Mouse (Mus musculus) bone marrow macrophage, adult 2 months (primary cell): Measurements from ENCODE around the gene Lrba. TPM values are rescaled to one million over a fixed set of nuclear protein-coding genes. Genes with fewer than 3 reads are reported as not detected.

Source experiments
- H3K27ac ChIP-seq: 2 replicates; pipeline ENCODE4 v1.5.1; 2012; ENCODE audit warnings: low read depth, low read length; ENCODE audit not compliant: insufficient read depth
- H3K4me1 ChIP-seq: 2 replicates; pipeline ENCODE4 v1.6.1; 2012; ENCODE audit warnings: low read length; ENCODE audit not compliant: control insufficient read depth, insufficient read depth
- H3K4me3 ChIP-seq: 2 replicates; pipeline ENCODE4 v1.5.1; 2012; ENCODE audit warnings: mild to moderate bottlenecking, low read length, moderate library complexity; ENCODE audit not compliant: insufficient read depth
- CTCF ChIP-seq: IDR thresholded peaks from 2 replicates; pipeline ENCODE4 v1.5.1; 2012; ENCODE audit warnings: low read depth, mild to moderate bottlenecking, low read length, moderate library complexity
- POLR2A ChIP-seq: IDR thresholded peaks from 2 replicates; pipeline ENCODE4 v1.6.1; 2012; ENCODE audit warnings: mild to moderate bottlenecking, low read depth, low read length, borderline replicate concordance
- polyA plus RNA-seq: library from polyadenylated mRNA; stranded (reverse); fragments of >200 nt; gene quantifications from 2 replicates; pipeline ENCODE4 v1.2.4, GENCODE M21; 2012; ENCODE audit not compliant: missing spikeins, insufficient read depth, insufficient read length

The Lrba gene
- polyA plus RNA-seq, 1 experiment, result 5.8 TPM

DNA sequence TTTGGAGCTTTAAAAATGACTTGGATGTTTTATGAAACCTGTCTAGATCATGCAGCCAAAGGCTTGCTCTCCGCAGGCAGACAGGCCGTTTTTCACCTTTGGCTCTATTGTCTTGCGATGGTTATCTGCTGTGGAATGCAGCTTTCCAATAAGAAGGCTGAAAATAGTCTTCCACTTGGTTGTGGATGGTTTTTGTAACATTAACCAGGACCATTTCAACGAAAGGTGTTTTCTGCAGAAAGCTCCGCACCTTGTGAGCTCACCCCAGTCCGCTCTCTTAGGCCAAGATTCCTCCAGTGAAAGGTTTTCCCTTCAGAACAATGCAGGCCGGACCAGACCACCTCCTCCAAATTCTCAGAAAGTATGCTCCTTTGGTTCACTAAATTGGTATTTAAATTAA, 536.0 kb downstream of the Lrba start:
- peaks cover 10% of the 10 kb centered on the region for H3K4me1 ChIP-seq
- H3K4me3 ChIP-seq, result no peak overlapping the region
- H3K27ac ChIP-seq, result no peak overlapping the region
- TF ChIP-seq CTCF (no peak), POLR2A (no peak)

DNA sequence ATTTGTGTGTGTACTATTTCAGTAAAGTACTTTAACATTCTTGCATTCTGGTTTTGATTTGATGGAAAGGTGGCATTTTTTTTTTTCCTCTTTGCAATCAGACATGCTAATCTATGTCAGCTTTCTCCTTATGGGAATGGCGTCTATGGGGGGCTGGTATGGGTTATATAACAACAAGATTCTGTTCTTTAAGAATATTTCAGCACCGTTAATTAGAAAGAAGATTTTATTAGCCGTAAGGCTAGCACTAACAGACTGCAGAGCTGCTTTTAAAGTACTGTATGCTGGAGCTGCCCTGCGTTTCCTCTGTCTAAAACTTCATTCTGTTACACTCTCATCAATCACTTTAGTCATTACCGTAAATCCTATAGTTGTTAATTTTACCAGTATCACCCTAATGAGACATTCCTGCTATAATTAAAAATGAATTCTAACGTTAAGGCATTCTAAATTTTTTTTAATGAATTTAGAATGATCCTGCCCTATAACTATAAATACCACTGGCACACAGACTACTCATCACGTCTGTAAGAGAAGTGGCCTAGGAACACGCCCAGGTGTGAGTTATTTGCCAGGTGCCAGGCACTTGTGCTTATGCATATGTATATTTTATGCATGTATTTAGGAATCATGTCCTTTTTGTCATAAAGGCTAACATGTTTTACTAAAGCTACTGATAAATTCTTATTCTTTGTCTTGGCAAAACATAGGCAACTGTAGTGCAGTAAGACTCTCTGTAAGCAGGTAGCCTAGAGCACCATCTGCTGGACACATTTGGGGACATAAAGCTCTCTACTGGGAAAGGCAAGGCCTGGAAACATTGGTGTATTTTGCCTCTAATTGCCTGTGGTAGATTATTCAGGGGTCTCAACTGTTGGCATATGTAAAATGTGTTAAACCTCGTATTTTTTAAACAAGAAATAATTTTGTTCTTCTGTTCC, 536.9 kb downstream of the Lrba start:
- TF ChIP-seq POLR2A, result no peak
- TF ChIP-seq CTCF, result no peak
- Histone ChIP-seq H3K27ac (no peak overlapping the region), H3K4me3 (no peak overlapping the region), H3K4me1 (peaks cover 10% of the 10 kb centered on the region)

DNA sequence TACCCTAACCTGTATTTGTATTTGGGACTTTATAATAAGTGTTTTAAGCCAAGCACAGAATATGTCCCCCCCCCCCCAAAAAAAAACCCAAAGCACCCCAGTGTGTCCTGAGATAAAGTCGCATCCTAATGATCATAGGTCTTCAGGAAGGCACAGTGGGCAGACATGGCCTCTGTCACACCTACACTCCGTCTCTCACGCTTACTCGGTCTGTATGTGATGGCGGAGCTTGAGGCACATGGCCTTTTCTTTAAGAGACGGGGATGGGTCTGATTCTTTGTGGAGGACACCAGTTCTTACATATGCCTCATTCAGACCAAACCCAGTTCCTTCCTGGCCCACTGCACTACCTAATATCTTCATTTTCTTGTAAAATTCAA, 537.5 kb downstream of the Lrba start:
- H3K4me1 ChIP-seq, result peaks cover 5% of the 10 kb centered on the region
- H3K27ac ChIP-seq, result no peak overlapping the region
- TF ChIP-seq POLR2A (no peak), CTCF (no peak)

DNA sequence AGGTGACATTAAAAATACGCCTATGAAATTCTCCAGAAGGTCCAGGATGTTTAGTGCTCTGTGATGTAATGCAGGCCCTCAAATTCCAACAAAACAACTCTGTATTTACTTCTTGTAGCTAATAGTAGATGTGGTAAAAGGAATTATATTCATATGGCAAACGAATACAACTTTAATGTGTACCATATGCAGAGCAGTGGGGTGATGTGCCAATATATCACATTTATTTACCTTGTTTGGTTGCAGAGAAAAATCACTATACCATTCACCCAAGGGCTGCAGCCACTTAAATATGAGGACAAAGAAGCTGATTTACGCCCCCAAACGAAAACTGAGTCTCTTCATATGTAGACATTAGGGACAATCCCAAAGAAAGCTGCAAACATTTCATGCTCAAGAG, 538.0 kb downstream of the Lrba start:
- Histone ChIP-seq H3K4me1 (peaks cover 2% of the 10 kb centered on the region; the same call in 1 of the 2 replicates), H3K27ac (no peak overlapping the region), H3K4me3 (no peak overlapping the region)
- TF ChIP-seq POLR2A (no peak), CTCF (no peak)

More for the DNA sequence above, 537.5 kb downstream of the Lrba start:
- H3K4me3 ChIP-seq, result no peak overlapping the region

DNA sequence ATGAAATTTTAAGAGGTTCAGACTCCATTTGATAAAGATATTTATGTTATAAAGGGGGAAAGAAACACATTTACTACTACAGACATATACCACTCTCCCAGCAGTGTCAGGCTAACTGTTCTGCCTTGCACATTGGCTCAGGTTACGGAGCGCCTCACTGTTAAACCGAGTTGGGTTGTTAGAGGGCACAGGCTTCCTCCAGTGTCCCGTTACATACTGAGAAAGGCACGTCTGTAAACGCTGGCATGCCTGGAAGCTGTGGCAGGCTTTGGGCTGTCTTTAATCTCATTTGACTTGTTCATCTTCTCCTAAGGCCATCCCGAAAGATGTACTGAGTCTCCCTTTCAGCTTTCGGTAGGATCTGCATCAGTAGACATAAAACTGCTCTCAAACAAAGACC, 544.1 kb downstream of the Lrba start:
- peaks cover 2% of the 10 kb centered on the region; the same call in 1 of the 2 replicates for H3K4me1 ChIP-seq
- no peak overlapping the region for H3K4me3 ChIP-seq
- TF ChIP-seq CTCF, result no peak
- TF ChIP-seq POLR2A, result no peak
- no peak overlapping the region for H3K27ac ChIP-seq

DNA sequence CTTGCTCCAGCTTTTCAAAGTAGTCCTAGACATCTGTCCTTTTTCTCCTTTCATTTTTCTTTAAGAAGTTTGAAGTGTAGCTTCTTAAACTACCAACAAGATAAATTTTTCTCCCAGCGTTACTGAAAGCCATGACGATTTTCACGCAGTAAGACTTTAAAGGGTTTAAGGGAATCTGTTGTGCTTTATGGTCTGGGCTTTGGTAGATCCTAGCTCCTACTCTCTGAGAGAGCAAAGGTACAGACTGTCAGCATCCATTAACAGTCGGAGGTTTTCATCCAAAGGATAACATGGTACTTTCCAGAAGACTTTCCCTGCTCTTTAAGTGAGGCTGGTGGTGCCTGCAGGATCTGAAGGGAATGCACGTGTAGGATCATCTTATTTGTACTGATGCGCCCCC, 544.5 kb downstream of the Lrba start:
- no peak for TF ChIP-seq POLR2A
- TF ChIP-seq CTCF, result no peak
- Histone ChIP-seq H3K27ac (no peak overlapping the region), H3K4me1 (peaks cover 6% of the 10 kb centered on the region; the same call in 1 of the 2 replicates), H3K4me3 (no peak overlapping the region)

DNA sequence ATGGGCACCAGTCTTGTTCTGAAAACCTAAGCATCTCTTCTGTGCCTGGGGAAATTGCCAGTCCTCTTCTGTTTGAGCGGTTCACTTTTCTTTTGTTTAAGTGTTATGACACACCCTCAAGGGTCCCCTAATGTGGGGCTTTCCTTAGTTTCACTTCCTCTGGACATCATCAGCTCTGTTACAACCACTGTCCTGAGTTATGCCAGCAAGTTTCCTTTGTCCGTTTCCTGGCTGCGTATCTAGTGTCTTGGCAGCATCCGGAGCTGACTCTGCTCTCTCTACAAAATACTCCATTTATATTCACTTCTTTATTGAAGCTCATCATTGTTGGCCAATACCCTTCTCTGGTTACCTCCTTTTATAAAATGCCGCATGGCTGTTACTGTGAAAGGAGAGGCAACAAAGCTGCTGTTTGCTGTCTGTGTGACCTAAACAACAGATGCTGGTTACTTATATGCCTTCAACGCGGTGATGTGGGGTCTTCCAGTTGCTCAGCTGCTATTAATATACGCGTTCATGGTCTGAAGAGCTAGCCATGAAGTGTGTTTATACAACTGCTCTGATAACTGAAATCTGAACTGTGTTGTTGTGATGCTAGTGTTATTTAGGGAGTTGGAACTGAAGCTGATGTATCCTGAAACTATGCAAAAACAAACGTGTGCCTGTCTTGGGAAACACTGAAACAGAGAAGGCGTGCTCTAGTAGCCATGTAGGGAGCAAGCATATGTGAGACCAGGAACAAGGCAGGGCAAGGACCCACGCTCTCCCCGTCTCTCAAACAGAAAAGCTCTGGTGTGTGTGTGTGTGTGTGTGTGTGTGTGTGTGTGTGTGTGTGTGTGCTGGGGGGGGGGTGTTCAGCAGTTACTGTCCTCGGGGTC, 550.3 kb downstream of the Lrba start:
- Histone ChIP-seq H3K27ac (no peak overlapping the region; the same call in 1 of the 2 replicates), H3K4me1 (peaks cover 21% of the 10 kb centered on the region), H3K4me3 (no peak overlapping the region)
- TF ChIP-seq CTCF (no peak), POLR2A (no peak)

DNA sequence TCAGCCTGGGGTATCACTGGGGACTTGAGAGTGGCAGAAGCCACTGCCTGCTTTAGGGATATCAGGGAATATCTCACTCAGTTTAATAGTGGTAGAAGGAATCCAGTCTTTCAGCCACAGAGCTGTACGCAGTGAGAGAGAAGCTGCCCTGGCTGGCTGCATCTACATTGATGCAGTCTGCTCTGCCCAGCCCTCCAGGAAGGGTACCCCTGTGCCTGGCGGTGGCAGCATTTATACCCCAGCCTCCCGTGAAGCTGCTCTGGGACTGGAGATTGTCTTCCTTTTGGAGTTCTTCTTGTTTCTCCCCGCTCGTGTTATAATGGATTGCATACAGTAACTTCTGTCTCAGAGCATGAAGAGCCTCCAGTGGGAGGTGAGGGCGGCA, 551.0 kb downstream of the Lrba start:
- Histone ChIP-seq H3K4me3 (no peak overlapping the region), H3K4me1 (peaks cover 21% of the 10 kb centered on the region), H3K27ac (no peak overlapping the region)
- TF ChIP-seq POLR2A (no peak), CTCF (no peak)

DNA sequence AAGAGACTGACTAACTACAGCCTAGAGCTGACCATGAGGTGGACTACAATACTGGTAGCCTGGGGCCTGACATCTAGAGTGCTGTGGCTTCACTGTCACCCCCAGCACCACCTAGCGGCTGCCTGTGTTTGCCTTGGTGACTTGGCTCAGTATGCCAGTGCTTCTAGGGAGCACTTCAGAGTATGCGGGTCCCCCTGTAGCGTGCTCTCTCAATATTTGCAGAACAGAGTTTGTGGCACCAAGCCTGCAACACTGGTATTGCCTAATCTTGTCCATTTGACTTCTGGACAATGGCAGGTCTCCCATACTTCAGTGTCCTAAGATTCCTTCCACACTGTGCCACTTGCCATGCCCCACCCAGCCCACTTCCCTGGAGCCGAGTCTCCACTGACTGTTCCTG, 555.2 kb downstream of the Lrba start:
- H3K4me1 ChIP-seq, result peaks cover 12% of the 10 kb centered on the region
- TF ChIP-seq CTCF, result no peak
- TF ChIP-seq POLR2A, result no peak
- no peak overlapping the region for H3K27ac ChIP-seq
- no peak overlapping the region for H3K4me3 ChIP-seq

DNA sequence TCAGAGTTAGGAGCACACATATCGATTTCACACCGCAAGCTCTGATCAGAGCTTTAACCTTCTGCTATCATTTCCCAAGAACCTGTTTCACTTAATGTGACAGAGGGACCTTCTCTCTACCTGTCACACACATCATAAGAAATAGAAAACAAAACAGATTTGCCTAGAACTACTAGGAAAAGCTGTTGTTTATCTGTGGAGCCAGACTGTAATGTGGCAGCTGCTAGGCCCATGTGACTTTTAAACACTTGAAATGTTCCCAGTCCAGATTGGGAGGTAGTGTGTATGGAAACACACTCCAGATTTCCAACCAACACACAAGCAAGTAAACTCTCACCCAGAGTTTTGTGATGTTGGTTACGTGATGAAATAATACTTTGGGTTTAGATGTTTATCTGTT, 559.6 kb downstream of the Lrba start:
- no peak overlapping the region for H3K27ac ChIP-seq

DNA sequence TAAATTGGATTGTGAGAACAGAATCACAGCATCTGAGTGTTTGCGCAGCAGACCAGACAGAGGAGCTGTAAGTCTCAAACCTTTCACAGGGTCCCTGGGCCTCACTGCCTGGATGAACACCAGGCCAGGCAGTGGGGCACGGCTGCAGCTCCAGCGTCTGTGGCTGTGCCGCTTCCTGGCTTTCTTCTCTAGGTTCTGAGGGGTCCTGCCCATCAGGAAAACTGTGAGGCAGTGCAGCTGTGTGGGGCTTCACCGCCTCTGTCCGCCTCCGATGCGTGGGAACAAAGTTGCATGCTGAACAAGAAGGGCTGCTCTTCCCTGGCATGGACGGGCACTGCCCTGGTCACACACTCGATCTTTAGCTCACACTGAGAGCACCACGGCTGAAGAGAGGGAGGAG, 560.5 kb downstream of the Lrba start:
- H3K27ac ChIP-seq, result no peak overlapping the region
- no peaks in the 10 kb centered on the region for H3K4me1 ChIP-seq
- H3K4me3 ChIP-seq, result no peak overlapping the region
- TF ChIP-seq POLR2A (no peak), CTCF (no peak)

More for the DNA sequence above, 559.6 kb downstream of the Lrba start:
- TF ChIP-seq POLR2A (no peak), CTCF (no peak)
- Histone ChIP-seq H3K4me3 (no peak overlapping the region), H3K4me1 (no peaks in the 10 kb centered on the region)
